Mouse (Mus musculus): Measurements from ENCODE around the gene Bptf. TPM values are rescaled to one million over a fixed set of nuclear protein-coding genes. Genes with fewer than 3 reads are reported as not detected.
"Not testable (repeated sequence)": the region's sequence is repeated elsewhere in the genome, so short reads cannot be mapped to it uniquely, and the experiment has no call there.

The Bptf gene
- polyA plus RNA-seq, 1 experiment from 2014 or later, result 42.3 TPM

DNA sequence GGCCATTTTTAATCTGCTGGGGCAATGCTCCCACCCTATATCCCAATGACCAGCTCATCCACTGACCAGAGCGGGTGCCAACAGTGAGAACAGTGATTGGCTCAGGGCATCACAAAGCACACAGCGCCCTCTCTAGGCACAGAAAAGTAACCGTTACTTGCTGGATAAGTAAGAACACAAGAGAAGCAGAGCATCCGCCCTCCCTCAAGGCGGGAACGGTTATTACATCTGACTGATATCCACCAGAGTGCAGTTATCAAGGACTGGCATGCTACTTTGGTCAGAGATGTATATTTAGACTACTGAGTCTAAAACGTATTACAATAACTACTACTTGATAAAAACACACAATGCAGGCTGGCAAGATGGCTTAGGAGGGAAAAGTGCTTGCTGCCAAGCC, 39.3 kb downstream of the Bptf start:
- Histone ChIP-seq H3K4me3 (no peak overlapping the region), H3K9ac (no peak overlapping the region), H3K36me3 (peaks cover 67% of the 10 kb centered on the region), H3K27me3 (no peaks in the 10 kb centered on the region), H3K4me1 (no peaks in the 10 kb centered on the region), H3K9me3 (no peaks in the 10 kb centered on the region), H3K4me2 (replicated peaks) (no peak overlapping the region), H3K27ac (no peak overlapping the region)
- WGBS, result 92% methylated on average over 7 of the region's 7 CpGs
- no peak for ATAC-seq (ENCODE audit: low FRiP score, low read depth)

DNA sequence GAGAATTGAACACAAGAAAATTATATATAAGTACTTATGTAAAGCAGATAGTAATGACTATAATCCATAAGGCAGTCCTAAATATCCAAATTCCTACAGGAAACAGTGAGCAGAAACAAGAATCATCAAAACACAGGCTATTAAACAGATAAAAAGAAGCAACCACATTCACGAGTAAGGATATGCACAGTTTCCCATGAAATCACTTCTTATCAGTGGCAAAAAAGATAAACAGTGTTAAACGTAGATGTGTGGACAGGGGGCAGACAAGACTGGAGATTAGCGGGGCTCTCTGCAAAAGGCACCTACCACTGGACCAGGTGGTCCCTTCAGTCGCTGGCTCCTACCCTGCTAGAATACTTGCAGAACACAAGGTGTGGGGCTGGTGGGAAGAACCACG, 46.1 kb downstream of the Bptf start:
- H3K27me3 ChIP-seq, result no peaks in the 10 kb centered on the region
- ATAC-seq (ENCODE audit: low FRiP score, low read depth), result no peak
- H3K4me2 ChIP-seq (replicated peaks), result no peak overlapping the region
- peaks cover 3% of the 10 kb centered on the region; the same call in 1 of the 2 replicates for H3K4me1 ChIP-seq
- no peak overlapping the region for H3K4me3 ChIP-seq
- H3K27ac ChIP-seq, result no peak overlapping the region
- no peak overlapping the region for H3K9ac ChIP-seq
- no peaks in the 10 kb centered on the region for H3K9me3 ChIP-seq
- H3K36me3 ChIP-seq, result peaks cover 66% of the 10 kb centered on the region
- WGBS, result 90% methylated on average over 5 of the region's 5 CpGs

DNA sequence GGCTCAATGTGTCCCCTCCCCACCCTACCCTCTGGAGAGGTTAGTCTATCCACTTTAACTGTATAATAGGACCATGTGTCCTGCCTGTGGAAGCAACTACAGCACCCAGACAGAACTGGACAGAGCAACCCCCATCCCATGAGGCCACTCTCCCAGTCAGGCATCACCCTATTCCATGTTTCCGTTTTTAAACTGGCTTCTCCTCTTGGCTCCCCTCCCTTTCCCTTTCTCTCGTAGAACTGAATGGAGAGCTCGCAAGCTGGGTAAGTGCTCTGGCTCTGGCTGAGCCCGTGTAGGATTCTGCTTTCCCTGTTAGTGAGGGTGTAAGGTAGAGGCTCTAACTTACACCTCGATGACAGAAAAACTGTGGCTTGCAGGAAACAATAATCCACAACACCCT, 48.4 kb downstream of the Bptf start:
- H3K27me3 ChIP-seq, result no peaks in the 10 kb centered on the region
- no peak overlapping the region for H3K4me2 ChIP-seq (replicated peaks)
- peaks cover 3% of the 10 kb centered on the region; the same call in 1 of the 2 replicates for H3K4me1 ChIP-seq
- H3K36me3 ChIP-seq, result peaks cover 78% of the 10 kb centered on the region
- 87% methylated on average over 5 of the region's 5 CpGs for WGBS
- H3K27ac ChIP-seq, result no peak overlapping the region
- H3K4me3 ChIP-seq, result no peak overlapping the region
- H3K9ac ChIP-seq, result no peak overlapping the region
- no peak for ATAC-seq (ENCODE audit: low FRiP score, low read depth)
- H3K9me3 ChIP-seq, result no peaks in the 10 kb centered on the region

DNA sequence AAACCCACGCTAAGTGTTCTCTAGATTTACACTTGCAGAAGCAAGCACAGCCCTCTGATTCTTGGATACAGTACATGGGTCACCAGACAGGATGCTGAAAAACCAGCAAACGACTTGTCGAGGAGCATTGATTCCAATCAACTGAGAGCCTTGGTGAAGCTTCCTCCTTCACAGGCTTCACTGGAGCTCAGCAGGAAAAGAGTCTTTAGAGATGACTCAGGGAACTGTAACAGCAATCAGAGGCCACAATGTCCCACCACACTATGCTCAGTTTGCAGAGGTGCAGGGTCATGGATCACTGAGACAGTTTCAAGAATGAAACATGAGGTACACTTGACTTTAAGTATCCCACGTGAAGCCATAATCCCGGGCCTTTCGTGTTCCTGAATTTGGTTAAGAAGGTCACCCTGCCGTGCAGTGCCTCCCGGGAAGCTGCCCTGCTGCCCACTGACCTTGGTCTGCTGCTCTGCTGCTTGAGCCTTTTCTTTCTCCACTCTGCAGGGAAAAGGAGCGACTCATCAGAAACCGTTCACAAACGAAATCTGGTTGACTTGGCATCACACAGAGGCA, 66.6 kb downstream of the Bptf start:
- H3K27ac ChIP-seq, result no peak overlapping the region
- no peak overlapping the region for H3K4me2 ChIP-seq (replicated peaks)
- H3K4me3 ChIP-seq, result no peak overlapping the region
- H3K27me3 ChIP-seq, result no peaks in the 10 kb centered on the region
- H3K36me3 ChIP-seq, result peaks cover 93% of the 10 kb centered on the region
- no peak for ATAC-seq (ENCODE audit: low FRiP score, low read depth)
- 87% methylated on average over 11 of the region's 11 CpGs for WGBS
- no peaks in the 10 kb centered on the region for H3K9me3 ChIP-seq
- H3K4me1 ChIP-seq, result no peaks in the 10 kb centered on the region
- no peak overlapping the region for H3K9ac ChIP-seq

DNA sequence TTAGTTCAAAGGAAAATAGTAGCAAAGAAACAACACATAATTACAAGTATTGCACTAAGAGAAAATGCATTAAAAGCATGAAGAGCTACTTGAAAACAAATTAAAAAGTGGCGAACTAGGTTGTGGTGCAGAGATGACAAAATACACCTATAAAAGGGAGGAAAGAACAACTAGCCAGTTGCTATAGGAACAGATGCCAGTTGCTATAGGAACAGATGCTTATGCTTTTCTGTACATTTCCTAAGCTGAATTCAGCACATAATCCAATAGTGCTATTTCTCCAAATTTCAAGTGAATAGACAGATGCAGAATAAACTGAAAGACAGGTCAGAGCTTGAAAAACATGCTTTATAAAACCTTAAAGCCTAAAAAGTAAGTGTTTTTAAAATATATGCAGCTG, 67.3 kb downstream of the Bptf start:
- WGBS, result 92% methylated on average over 1 of the region's 1 CpGs
- no peak overlapping the region for H3K27ac ChIP-seq
- ATAC-seq (ENCODE audit: low FRiP score, low read depth), result no peak
- H3K9me3 ChIP-seq, result no peaks in the 10 kb centered on the region
- no peaks in the 10 kb centered on the region for H3K27me3 ChIP-seq
- H3K4me3 ChIP-seq, result no peak overlapping the region
- H3K36me3 ChIP-seq, result peaks cover 94% of the 10 kb centered on the region
- H3K9ac ChIP-seq, result no peak overlapping the region
- no peaks in the 10 kb centered on the region for H3K4me1 ChIP-seq
- no peak overlapping the region for H3K4me2 ChIP-seq (replicated peaks)

DNA sequence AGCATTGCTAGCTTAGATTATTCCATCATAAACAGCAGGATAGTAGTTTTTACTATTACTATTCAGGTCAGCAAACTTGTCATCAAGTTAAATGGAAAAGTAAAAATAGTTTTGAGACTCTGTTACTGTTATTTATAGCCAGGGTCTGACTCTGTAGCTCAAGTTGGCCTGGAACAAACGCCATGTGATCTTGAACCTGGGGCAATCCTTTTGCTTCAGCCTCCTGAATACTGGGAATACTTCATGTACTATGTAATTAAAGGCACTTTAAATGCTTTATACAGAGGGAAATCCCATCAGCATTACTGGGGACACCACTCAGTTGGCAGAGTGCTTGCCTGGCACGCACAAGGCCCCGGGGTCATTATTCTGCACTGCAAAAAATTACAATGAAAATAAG, 68.9 kb downstream of the Bptf start:
- Histone ChIP-seq H3K4me3 (no peak overlapping the region), H3K4me2 (replicated peaks) (no peak overlapping the region), H3K4me1 (no peaks in the 10 kb centered on the region), H3K36me3 (peaks cover 97% of the 10 kb centered on the region), H3K27me3 (no peaks in the 10 kb centered on the region), H3K27ac (no peak overlapping the region), H3K9ac (no peak overlapping the region), H3K9me3 (no peaks in the 10 kb centered on the region)
- ATAC-seq (ENCODE audit: low FRiP score, low read depth), result no peak
- 92% methylated on average over 3 of the region's 3 CpGs for WGBS

DNA sequence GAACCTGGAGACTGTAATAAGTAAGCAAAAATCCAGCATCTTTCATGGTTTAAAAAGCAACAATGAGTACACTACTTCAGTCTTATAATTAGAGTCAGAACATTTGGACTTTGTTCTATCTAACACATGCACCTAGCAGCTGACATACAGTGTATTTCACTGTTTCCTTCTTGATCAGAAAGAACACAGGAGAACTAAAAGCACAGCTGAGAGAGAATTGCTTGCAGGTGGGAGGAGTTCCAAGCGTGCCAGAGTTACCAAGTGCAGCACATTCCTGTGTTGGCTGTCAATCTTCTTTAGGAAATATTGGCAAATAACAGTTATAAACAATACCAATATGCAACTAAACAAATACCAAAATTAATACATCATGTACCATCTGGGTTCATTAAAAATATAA, 71.0 kb downstream of the Bptf start:
- H3K27me3 ChIP-seq, result no peaks in the 10 kb centered on the region
- no peak for ATAC-seq (ENCODE audit: low FRiP score, low read depth)
- no peak overlapping the region for H3K4me3 ChIP-seq
- H3K36me3 ChIP-seq, result peaks cover 97% of the 10 kb centered on the region
- no peak overlapping the region for H3K4me2 ChIP-seq (replicated peaks)
- no peaks in the 10 kb centered on the region for H3K9me3 ChIP-seq
- H3K9ac ChIP-seq, result no peak overlapping the region
- 88% methylated on average over 1 of the region's 1 CpGs for WGBS
- no peaks in the 10 kb centered on the region for H3K4me1 ChIP-seq
- no peak overlapping the region for H3K27ac ChIP-seq

DNA sequence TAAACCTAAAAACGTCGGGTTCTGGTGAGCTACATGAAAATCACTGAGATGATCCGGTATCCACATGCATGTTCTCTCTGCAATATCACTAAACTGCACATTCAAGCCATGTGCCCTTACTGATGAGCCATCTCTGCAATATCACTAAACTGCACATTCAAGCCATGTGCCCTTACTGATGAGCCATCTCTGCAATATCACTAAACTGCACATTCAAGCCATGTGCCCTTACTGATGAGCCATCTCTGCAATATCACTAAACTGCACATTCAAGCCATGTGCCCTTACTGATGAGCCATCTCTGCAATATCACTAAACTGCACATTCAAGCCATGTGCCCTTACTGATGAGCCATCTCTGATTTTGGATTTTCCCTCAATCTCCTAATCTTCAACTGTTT, 72.3 kb downstream of the Bptf start:
- H3K4me1 ChIP-seq, H3K4me3 ChIP-seq: not testable (repeated sequence)

DNA sequence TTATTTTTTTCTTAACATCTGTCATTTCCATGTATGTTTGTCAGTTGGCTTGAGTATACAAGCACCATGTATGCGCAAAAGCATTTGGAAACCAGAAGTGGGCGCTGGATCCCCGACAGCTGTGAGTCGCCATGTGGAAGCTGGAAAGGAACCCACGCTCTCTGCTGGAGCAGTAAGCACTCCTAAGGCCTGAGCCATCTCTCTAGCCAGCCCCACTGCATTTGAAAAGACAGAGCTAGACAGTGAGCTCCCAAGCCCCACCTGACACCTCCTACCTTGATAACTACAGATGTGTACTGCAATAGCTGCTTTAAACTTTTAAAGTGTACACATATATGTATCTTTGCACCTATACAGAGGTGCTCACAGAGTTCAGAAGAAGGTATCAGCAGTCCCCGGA, 74.5 kb downstream of the Bptf start:
- no peak for ATAC-seq (ENCODE audit: low FRiP score, low read depth)
- Histone ChIP-seq H3K36me3 (peaks cover 99% of the 10 kb centered on the region), H3K9me3 (no peaks in the 10 kb centered on the region)

More for the DNA sequence above, 72.3 kb downstream of the Bptf start:
- not testable (repeated sequence) for H3K9ac ChIP-seq; H3K9me3 ChIP-seq; H3K27ac ChIP-seq; ATAC-seq (ENCODE audit: low FRiP score, low read depth); H3K4me2 ChIP-seq (replicated peaks); H3K27me3 ChIP-seq
- H3K36me3 ChIP-seq, result peaks cover 97% of the 10 kb centered on the region
- 97% methylated on average over 3 of the region's 3 CpGs for WGBS

DNA sequence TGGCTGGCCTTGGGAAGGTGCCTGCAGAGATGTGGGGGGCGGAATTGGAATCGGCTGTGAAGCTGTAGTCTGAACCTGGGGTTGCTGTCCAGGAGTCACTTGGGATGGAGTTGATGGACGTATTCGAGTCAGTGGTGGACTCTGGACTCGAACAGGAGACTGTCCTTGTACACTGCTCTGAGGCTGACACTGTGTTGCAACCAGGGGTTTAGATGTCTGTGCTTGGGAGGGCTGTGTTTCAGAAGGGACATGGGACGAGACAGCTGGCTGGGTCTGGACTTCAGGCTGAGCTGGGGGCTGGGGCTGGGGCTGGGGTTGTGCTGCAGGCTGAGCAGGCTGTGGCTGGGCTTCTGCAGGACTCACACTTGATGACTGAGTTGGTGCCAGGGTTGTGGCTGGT, 77.1 kb downstream of the Bptf start:
- H3K27ac ChIP-seq, result no peak overlapping the region
- no peaks in the 10 kb centered on the region for H3K4me1 ChIP-seq
- no peaks in the 10 kb centered on the region for H3K27me3 ChIP-seq
- no peak overlapping the region for H3K4me2 ChIP-seq (replicated peaks)
- no peak overlapping the region for H3K9ac ChIP-seq
- 92% methylated on average over 6 of the region's 6 CpGs for WGBS
- no peak overlapping the region for H3K4me3 ChIP-seq
- H3K9me3 ChIP-seq, result no peaks in the 10 kb centered on the region
- peaks cover 88% of the 10 kb centered on the region for H3K36me3 ChIP-seq
- no peak for ATAC-seq (ENCODE audit: low FRiP score, low read depth)

More for the DNA sequence above, 74.5 kb downstream of the Bptf start:
- H3K4me3 ChIP-seq, result no peak overlapping the region
- no peak overlapping the region for H3K4me2 ChIP-seq (replicated peaks)
- 95% methylated on average over 6 of the region's 6 CpGs for WGBS
- H3K27me3 ChIP-seq, result no peaks in the 10 kb centered on the region
- H3K4me1 ChIP-seq, result no peaks in the 10 kb centered on the region
- no peak overlapping the region for H3K27ac ChIP-seq
- H3K9ac ChIP-seq, result no peak overlapping the region

DNA sequence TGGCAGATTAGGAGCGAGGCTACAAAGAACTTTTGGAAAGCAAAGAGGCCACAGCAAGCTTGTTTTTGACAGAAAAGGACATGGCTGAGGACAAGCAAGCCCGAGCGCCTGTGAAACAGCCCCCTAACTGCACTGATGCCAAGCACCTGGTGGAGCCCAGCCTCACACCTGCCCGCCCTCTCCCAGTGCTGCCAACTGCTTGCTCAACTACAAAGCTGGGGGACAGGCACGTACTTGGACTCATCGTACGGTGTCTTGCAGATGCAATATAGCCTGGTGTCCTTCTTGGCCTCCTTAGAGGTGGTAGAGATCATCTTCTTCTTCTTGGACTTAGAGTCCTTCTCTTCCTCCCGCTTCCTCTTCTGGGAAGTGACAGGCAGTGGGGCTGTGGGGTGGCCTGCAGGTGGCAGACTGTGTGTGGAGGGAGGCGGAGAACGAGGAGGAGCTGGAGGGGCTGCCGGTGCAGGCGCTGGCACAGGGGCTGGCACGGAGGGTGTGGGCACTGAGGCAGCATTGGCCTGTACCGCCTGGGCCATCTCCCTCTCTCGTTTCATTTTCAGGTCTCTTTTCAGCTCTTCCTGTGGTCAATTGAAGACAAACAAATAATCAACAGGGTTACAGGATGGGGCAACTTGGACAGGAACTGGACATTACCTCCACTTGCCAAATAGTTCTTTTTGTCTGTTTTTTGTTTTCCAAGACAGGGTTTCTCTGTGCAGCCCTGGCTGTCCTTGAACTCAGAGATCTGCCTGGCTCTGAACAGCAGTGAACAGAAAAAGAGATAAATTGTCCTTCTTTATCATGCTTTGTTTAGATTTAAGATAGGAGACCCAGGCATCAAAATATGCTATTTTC, 84.9 kb downstream of the Bptf start:
- Histone ChIP-seq H3K9me3 (no peaks in the 10 kb centered on the region), H3K4me1 (no peaks in the 10 kb centered on the region), H3K4me3 (no peak overlapping the region), H3K9ac (no peak overlapping the region), H3K27me3 (no peaks in the 10 kb centered on the region), H3K4me2 (replicated peaks) (no peak overlapping the region), H3K27ac (no peak overlapping the region), H3K36me3 (peaks cover 65% of the 10 kb centered on the region)
- no peak for ATAC-seq (ENCODE audit: low FRiP score, low read depth)
- 91% methylated on average over 15 of the region's 15 CpGs for WGBS

DNA sequence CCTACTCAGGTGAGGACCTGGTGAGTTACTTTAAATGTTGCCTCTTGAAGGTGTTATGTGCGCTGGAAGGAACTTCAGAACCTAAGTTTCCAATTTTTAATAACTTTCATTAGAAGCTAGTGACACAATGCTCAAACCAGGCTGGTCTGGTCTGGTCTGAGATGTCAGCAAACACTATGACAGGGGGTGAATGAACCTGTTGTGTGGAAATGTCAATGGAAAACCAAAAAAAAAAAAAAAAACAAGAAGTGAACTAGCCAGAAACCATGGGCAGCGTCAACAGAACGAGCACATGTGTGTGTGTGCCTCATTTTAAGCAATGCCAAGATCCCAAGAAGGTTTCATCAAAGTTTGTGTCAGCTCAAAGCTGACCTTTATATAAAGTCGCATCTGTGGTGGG, 86.4 kb downstream of the Bptf start:
- WGBS, result 96% methylated on average over 4 of the region's 4 CpGs
- no peak overlapping the region for H3K9ac ChIP-seq
- no peaks in the 10 kb centered on the region for H3K4me1 ChIP-seq
- H3K27ac ChIP-seq, result no peak overlapping the region
- no peak for ATAC-seq (ENCODE audit: low FRiP score, low read depth)
- H3K4me3 ChIP-seq, result no peak overlapping the region
- H3K36me3 ChIP-seq, result peaks cover 69% of the 10 kb centered on the region
- no peaks in the 10 kb centered on the region for H3K27me3 ChIP-seq
- H3K4me2 ChIP-seq (replicated peaks), result no peak overlapping the region
- no peaks in the 10 kb centered on the region for H3K9me3 ChIP-seq

DNA sequence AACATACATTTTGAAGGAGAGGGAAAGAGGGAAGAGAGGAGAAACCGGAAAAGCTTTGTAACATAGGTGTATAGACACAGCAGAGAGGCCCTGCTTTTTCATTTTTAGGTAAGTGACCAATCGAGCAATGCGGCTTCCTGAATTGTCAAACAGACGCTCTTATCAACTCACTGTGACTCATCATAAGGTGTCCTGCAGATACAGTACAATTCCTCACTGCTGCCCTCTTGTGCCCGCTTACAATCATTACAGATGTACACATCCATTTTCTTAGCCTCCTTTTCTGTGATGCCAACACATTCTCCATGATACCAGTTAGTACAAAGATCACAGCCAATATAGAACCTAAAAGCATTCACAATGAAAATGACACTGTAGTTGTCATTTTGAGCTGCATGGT, 87.6 kb downstream of the Bptf start:
- H3K27ac ChIP-seq, result no peak overlapping the region
- H3K27me3 ChIP-seq, result no peaks in the 10 kb centered on the region
- H3K9ac ChIP-seq, result no peak overlapping the region
- H3K4me2 ChIP-seq (replicated peaks), result no peak overlapping the region
- H3K9me3 ChIP-seq, result no peaks in the 10 kb centered on the region
- H3K4me3 ChIP-seq, result no peak overlapping the region
- peaks cover 81% of the 10 kb centered on the region for H3K36me3 ChIP-seq
- no peak for ATAC-seq (ENCODE audit: low FRiP score, low read depth)
- no peaks in the 10 kb centered on the region for H3K4me1 ChIP-seq
- 59% methylated on average over 5 of the region's 5 CpGs for WGBS

Data from limb, embryonic 13.5 days (tissue).